Comparison of ENCODE assay signal across 11 mouse cellular contexts in genomic region chr19:43616889-43617288, GRCm38 (mm10). TPM values are rescaled to one million over a fixed set of nuclear protein-coding genes. Genes with fewer than 3 reads are reported as not detected.
DNase-seq lines count a peak whose midpoint lies in the region; ATAC-seq lines count a peak whose summit lies in the region.
"Had no signal": no experiment of that assay in that cellular context is flagged by ENCODE, and none has a peak within 500 bp of the region (broad histone marks: within the 10 kb centered on the region; RNA-seq: fewer than 3 reads in every experiment).

No protein-coding gene starts in this region.

- under 1% methylated on average over 12 of the region's 12 CpGs for WGBS in heart, embryonic 15.5 days
- WGBS in forebrain, embryonic 10.5 days, result under 1% methylated on average over 12 of the region's 12 CpGs
- 3% methylated on average over 12 of the region's 12 CpGs for WGBS in intestine, embryonic 16.5 days
- under 1% methylated on average over 12 of the region's 12 CpGs for WGBS in neural tube, embryonic 14.5 days

- peak overlapping the region; percentile 34 for H3K4me3 ChIP-seq in heart, embryonic 15.5 days
- H3K4me3 ChIP-seq in forebrain, embryonic 10.5 days, result peak overlapping the region; percentile 53
- H3K4me3 ChIP-seq in intestine, embryonic 16.5 days (ENCODE audit: low read length), result peak overlapping the region; percentile 68
- H3K4me3 ChIP-seq in neural tube, embryonic 14.5 days (ENCODE audit: low read depth, low read length), result peak overlapping the region; percentile 19; the same call in 1 of the 2 replicates

- no peak overlapping the region for H3K27ac ChIP-seq in heart, embryonic 15.5 days
- peak overlapping the region; percentile 85 for H3K27ac ChIP-seq in forebrain, embryonic 10.5 days
- H3K27ac ChIP-seq in intestine, embryonic 16.5 days (ENCODE audit: low read length), result peak overlapping the region; percentile 6
- no peak overlapping the region for H3K27ac ChIP-seq in neural tube, embryonic 14.5 days (ENCODE audit: low read depth, low read length)

- peaks cover 99% of the 10 kb centered on the region for H3K27me3 ChIP-seq in heart, embryonic 15.5 days
- peaks cover 100% of the 10 kb centered on the region for H3K27me3 ChIP-seq in forebrain, embryonic 10.5 days (ENCODE audit: poor library complexity, severe bottlenecking)
- H3K27me3 ChIP-seq in intestine, embryonic 16.5 days (replicated peaks; ENCODE audit: control insufficient read depth, insufficient read depth, low read length), result peaks cover 43% of the 10 kb centered on the region
- peaks cover 59% of the 10 kb centered on the region for H3K27me3 ChIP-seq in neural tube, embryonic 14.5 days (ENCODE audit: control insufficient read depth, insufficient read depth, low read length)

- no peaks in the 10 kb centered on the region for H3K9me3 ChIP-seq in heart, embryonic 15.5 days (replicated peaks)
- no peaks in the 10 kb centered on the region for H3K9me3 ChIP-seq in forebrain, embryonic 10.5 days
- H3K9me3 ChIP-seq in intestine, embryonic 16.5 days (ENCODE audit: control insufficient read depth, low read length), result no peaks in the 10 kb centered on the region
- H3K9me3 ChIP-seq in neural tube, embryonic 14.5 days (ENCODE audit: control insufficient read depth, low read length), result no peaks in the 10 kb centered on the region

- H3K36me3 ChIP-seq in heart, embryonic 15.5 days, result no peaks in the 10 kb centered on the region
- H3K36me3 ChIP-seq in forebrain, embryonic 10.5 days (replicated peaks), result no peaks in the 10 kb centered on the region
- H3K36me3 ChIP-seq in intestine, embryonic 16.5 days (ENCODE audit: control insufficient read depth, insufficient read depth, low read length), result no peaks in the 10 kb centered on the region
- no peaks in the 10 kb centered on the region for H3K36me3 ChIP-seq in neural tube, embryonic 14.5 days (ENCODE audit: control insufficient read depth, insufficient read depth, low read length)

- intact Hi-C loops in left cerebral cortex, postnatal 14 days (cut with DNase I), result loop anchor here (5.0 kb wide), 1 partner anchor 35 kb away; no protein-coding TSS in a partner anchor

- H3K4me1 ChIP-seq in heart, embryonic 15.5 days (replicated peaks), result peaks cover 35% of the 10 kb centered on the region
- H3K4me1 ChIP-seq in forebrain, embryonic 10.5 days, result peaks cover 83% of the 10 kb centered on the region
- peaks cover 21% of the 10 kb centered on the region for H3K4me1 ChIP-seq in intestine, embryonic 16.5 days (ENCODE audit: control insufficient read depth, insufficient read depth, low read length)
- H3K4me1 ChIP-seq in neural tube, embryonic 14.5 days (ENCODE audit: control insufficient read depth, insufficient read depth, low read length), result 0 out of 2 replicates have a peak, but pooled peaks cover 3% of the 10 kb centered on the region

- peak overlapping the region; percentile 63 for H3K4me2 ChIP-seq in heart, embryonic 15.5 days
- peak overlapping the region; percentile 60 for H3K4me2 ChIP-seq in intestine, embryonic 16.5 days (ENCODE audit: low read depth, low read length)
- H3K4me2 ChIP-seq in neural tube, embryonic 14.5 days (ENCODE audit: low read depth, low read length), result peak overlapping the region; percentile 26

- no peak overlapping the region for H3K9ac ChIP-seq in heart, embryonic 15.5 days
- peak overlapping the region; percentile 75 for H3K9ac ChIP-seq in intestine, embryonic 16.5 days (ENCODE audit: low read depth, low read length)
- H3K9ac ChIP-seq in neural tube, embryonic 14.5 days (replicated peaks; ENCODE audit: low read depth, low read length), result no peak overlapping the region

- no peak for DNase-seq in heart, adult 8-10 months (ENCODE audit: low spot score)
- no peak for DNase-seq in forebrain, embryonic 10.5 days (ENCODE audit: extremely low spot score, low spot score)
- no peak for DNase-seq in natural killer cell, adult 2 months (ENCODE audit: low spot score in 2 of 2)
- no peak for DNase-seq in urinary bladder, postnatal 14 days (ENCODE audit: low spot score)
- no peak for DNase-seq in left cerebral cortex, postnatal 14 days (ENCODE audit: low spot score in 2 of 2)
- DNase-seq: adrenal gland, adult 8-10 months; kidney, adult 8-10 months had no signal

- no peak for ATAC-seq in heart, embryonic 15.5 days (replicated peaks; ENCODE audit: insufficient number of reproducible peaks, insufficient read depth, low FRiP score, low read depth)
- no peak for ATAC-seq in intestine, embryonic 16.5 days
- ATAC-seq in neural tube, embryonic 14.5 days (ENCODE audit: low read depth), result no peak

RNA-seq across cellular contexts. Expression of gene Nkx2-3, which starts 4.8 kb away (rescaled TPM):
- 0.16 TPM in 1 of 2 replicates, not detected in the other for polyA plus RNA-seq in heart, embryonic 15.5 days (2015; fragmentation: Nextera tagmentation; extraction: Ambion mirVana)
- total RNA-seq in heart, adult 8-10 months (2022), result not detected
- polyA plus RNA-seq in forebrain, embryonic 10.5 days (2016; fragmentation: Nextera tagmentation; extraction: Ambion mirVana), result 2.4 TPM in 2 replicates
- 61.3 and 64.6 TPM in 2 replicates for polyA plus RNA-seq in intestine, embryonic 16.5 days (2015; fragmentation: Nextera tagmentation; extraction: Ambion mirVana)
- not detected in 2 replicates for polyA plus RNA-seq in neural tube, embryonic 14.5 days (2014; fragmentation: Nextera tagmentation; extraction: Ambion mirVana)
- total RNA-seq in left cerebral cortex, postnatal 14 days (2021), result not detected
- total RNA-seq: adrenal gland, adult 8-10 months; left cerebral cortex, postnatal 36 days had no signal

RNA-seq across cellular contexts. Expression of gene Slc25a28, which starts 57.8 kb away (rescaled TPM):
- 10.3 and 12.3 TPM in 2 replicates for polyA plus RNA-seq in heart, embryonic 15.5 days (2015; fragmentation: Nextera tagmentation; extraction: Ambion mirVana)
- 10 to 100 TPM; 24.8 to 29.5 (median 27.4) TPM for total RNA-seq in heart, adult 8-10 months (2022)
- polyA plus RNA-seq in forebrain, embryonic 10.5 days (2016; fragmentation: Nextera tagmentation; extraction: Ambion mirVana), result 11.3 and 12.4 TPM in 2 replicates
- polyA plus RNA-seq in intestine, embryonic 16.5 days (2015; fragmentation: Nextera tagmentation; extraction: Ambion mirVana), result 19.5 and 20.0 TPM in 2 replicates
- polyA plus RNA-seq in neural tube, embryonic 14.5 days (2014; fragmentation: Nextera tagmentation; extraction: Ambion mirVana), result 14.1 and 15.5 TPM in 2 replicates
- 10 to 100 TPM; 30.2 to 36.4 TPM for total RNA-seq in left cerebral cortex, postnatal 14 days (2021)

Comparison
In these comparisons a context has a peak if more than half of its experiments do, and no peak if none do; other contexts are left out.
1. H3K27ac ChIP-seq: peak in forebrain, embryonic 10.5 days (single experiment) and intestine, embryonic 16.5 days (single experiment); none in heart, embryonic 15.5 days (single experiment) and neural tube, embryonic 14.5 days (single experiment).
2. RNA of gene Nkx2-3, which starts 4.8 kb away (polyA plus RNA-seq): 61.3 to 64.6 TPM in intestine, embryonic 16.5 days; 2.4 TPM in forebrain, embryonic 10.5 days, 0.16 TPM in heart, embryonic 15.5 days and not detected in neural tube, embryonic 14.5 days; every median in the first group is over 10 times any median in the second.
3. Peak in every context shown above with its lines, with median percentiles within 50 percentile points of each other: H3K4me2 ChIP-seq and H3K4me3 ChIP-seq.